Mouse (Mus musculus) left cerebral cortex, adult 8-10 months (tissue): ENCODE measurements around the gene Galnt13. TPM values are rescaled to one million over a fixed set of nuclear protein-coding genes. Genes with fewer than 3 reads are reported as not detected.
"Not testable (repeated sequence)": the region's sequence is repeated elsewhere in the genome, so short reads cannot be mapped to it uniquely, and the experiment has no call there.

ENCODE experiments used
- DNase-seq, 2 experiments: peaks; one replicate each; pipeline ENCODE4 v3.0.0; 2022; ENCODE audit warnings: low spot score in 2 of 2
- total RNA-seq, 4 experiments: library from RNA; stranded (reverse); gene quantifications; 2 replicates each; pipeline ENCODE4 v1.2.4; 2022

Galnt13 gene
- 10 to 100 TPM; 43.2 to 51.5 (median 49.1) TPM for total RNA-seq

DNA sequence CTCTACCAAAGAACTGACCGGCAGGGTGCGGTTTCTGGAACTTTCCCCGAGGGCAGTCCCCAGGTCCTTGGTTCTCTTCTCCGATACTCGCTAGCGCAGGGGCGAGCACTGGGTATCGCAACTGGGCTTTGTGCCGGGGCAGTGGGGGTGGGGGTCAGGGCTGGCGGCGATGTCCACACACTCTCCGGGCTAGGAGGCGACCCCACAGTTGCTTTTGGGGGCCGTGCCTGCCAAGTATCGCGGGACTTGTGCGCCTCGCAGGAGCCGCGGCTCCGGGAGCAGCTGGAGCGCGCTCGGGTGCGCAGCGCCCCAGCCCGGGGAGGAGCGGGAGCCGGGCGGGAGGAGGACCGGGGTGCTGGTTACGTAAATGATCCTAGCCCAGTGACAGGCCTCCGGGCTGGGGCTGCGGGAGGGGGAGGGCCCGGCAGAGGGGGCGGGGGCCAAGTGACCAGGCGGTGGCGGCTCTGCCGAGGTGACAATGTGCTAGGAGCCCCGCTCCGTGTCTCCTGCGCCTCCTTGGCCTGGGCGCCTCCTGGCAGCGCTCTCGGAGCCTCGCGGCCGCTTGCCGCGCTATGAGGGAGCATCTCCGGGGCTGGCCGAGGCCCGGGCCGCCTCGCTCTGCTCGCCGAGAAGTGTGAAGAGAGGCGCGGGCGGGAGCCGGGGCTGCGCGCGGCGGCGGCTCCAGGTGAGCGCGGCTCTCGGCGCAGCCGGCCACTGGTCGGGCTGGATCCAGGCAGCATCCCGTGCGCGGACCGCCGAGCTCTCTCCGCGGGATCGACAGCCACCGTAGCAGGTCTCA, at the start of gene Galnt13:
TSS of gene Galnt13 (plus strand) at position 381 of the 799 bp plus-strand sequence.
- DNase-seq: peak; percentile 58 to 73

DNA sequence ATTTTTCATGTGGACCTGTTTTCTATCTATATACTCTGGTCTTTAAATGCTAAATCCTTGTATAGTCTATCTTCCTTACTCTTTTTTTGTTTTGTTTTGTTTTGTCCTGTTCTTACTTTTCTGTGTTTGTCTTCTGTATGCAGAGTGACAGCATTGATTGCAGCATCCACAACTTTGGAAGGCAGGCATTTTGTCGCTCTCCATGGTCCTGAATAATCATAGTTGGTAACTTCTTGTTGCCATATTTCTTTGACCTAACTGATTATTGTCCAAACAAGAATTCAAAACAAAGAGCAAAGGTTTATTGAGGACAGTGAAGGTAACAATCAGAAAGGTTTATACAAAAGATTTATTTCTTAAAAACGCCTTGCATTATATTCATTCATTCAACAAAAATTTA, 5.1 kb upstream of the Galnt13 start:
- no peak for DNase-seq

DNA sequence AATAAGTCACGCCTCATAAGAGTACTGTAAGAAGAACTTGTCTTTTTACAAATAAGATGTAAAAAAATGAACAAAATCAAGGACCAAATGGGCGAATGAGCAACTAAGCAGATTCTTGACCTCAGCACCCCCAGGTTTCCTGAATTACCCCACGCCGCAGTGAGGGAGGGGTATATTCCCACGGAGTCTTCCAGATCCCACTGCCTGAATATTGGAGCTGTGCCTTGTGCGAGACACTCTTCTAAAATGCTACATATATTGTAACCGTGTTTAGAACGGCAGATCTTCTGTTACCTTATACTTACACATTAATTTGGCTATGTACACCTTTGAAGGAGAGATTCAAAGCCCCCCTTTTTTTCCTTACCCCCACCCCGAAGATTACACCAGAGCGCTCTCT, 737 bp upstream of the Galnt13 start:
- DNase-seq: no peak

DNA sequence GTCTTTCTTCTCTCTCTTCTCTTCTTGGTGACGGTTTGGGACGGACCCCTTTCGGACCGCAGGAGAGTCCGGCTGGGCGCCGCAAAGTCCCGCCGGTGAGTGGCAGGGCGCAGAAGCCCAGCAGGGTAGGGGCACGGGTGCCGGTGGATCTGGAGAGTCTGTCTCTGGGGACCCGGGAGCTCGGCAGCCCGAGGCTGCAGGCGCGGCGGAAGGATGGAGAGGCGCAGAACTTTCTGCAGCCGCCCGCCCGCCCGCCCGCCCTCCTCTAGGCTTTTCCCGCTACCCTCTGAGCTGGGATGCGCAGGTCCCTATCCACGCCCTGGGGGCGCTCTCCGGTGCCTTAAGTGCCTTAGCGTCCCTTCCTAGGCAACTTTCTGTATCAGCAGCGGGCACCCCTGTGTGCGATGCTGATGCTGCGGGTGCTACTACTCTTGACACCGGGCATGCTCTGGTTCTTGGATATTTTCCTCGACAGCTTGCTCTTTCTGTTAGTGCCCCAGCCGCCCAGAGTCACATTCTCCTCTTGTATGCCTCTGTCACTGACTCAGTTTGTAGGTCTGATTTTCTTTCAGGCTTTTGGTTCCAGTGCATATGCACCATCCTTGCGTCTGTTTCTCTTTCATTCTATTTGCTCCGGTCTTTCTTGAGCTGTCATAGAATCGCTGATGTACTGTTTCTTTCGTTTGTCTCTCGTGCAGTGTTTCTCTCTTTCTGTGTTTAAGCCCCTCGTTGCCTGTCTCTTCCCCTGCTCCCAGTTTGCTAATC, 801 bp downstream of the Galnt13 start:
- peak; percentile 27 to 36 for DNase-seq

DNA sequence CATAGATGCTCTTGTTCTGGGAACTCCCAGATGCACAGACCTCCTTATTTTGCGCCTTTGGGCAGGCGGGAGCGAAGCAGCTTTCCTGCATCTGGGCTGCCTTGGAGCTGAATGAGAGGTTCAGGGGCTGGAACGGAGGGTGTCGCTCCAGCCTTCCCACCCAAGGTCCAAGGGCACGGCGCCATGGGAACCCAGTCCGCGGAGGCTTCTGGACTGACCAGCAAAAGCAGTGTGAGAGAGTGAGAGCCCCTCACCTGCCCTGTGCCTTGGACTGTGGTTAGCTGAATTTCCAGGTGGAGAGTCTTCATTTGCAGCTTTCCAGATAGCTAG, 1.3 kb downstream of the Galnt13 start:
- DNase-seq: no peak

DNA sequence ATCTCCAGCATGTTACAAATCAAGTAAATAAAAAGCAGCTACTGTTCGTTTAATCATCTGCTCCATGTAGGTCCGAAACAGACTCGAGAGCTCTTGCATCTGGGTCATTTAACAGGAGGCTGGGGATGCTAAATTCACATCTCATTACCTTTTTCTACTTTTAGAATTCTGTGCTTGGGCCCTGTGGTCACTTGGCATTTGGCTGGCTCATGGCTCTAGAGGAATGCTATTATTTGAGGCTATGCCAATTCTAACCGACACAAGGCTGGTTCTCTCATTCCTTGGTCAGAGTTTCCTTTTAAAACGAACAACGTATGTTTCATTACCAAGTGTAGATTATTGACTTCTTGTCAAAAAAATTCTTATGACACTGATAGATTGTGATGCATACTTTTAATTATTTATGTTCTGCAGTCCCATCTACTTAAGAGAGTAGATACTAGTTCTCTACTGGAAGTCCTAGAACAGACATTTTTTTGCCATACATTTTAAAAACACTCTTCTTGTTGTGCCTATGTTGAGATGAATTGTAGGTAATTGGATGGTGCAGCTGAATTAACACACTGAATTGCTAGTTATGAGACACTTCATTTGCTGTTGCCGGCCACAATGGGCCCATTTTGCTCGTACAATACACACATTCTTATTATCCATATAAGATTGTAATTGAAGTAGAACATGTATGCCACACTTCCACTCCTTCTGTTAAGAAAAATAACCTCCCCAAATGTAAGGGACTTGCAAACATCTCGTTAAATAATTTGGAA, 6.8 kb downstream of the Galnt13 start:
- no peak for DNase-seq

DNA sequence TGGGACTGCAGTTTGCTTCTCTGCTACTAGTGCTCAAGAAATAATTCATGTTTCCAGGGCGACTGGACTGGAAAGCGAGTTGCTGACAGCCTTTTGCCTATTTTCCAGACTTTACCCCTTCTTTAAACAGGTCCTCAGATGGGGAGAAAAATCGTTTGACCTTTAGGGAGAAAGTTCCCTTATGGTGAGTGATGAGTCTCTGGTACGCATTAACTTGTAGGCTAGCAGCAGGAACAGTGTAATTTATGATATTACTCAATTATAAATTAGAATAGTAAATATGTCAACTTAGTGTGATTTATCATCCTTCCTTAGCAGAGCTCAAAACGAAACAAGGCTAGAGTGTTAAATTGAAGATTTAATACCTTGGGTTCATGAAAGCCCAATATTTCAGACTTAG, 47.3 kb downstream of the Galnt13 start:
- DNase-seq: no peak

DNA sequence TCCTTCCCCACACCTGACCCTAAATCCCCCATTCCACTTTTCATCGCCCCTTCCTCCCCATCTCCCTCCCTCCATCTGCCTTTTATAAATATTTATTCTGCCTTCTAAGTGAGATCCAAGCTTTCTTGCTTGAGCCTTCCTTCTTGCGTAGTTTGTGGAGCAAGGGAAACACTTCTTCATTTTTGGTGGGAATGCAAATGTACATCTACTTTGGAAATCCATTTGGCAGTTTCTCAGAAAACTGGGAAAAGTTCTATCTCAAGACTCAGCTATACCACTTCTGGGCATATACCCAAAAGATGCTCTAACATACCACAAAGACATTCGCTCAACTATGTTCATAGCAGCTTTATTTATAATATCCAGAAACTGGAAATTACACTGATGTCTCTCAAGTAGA, 86.9 kb downstream of the Galnt13 start:
- DNase-seq: no peak

DNA sequence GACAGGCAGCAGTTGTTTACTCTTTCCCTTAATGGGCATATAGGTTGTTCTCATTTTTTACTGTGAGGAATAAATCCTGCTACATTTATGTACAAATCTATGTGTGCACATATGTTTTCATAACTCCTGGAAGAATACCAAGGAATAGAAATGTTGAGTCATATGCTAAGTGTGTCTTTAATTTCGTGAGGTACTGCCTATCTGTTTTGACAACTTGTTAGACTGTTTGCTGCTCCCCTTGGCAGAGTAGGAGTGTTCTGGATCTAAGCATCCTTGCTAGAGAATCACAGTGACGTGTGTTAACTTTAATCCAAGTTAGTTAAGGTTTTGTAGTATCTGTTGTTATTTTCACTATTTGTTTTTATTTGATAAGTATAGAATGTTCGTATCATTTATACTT, 91.0 kb downstream of the Galnt13 start:
- no peak for DNase-seq

DNA sequence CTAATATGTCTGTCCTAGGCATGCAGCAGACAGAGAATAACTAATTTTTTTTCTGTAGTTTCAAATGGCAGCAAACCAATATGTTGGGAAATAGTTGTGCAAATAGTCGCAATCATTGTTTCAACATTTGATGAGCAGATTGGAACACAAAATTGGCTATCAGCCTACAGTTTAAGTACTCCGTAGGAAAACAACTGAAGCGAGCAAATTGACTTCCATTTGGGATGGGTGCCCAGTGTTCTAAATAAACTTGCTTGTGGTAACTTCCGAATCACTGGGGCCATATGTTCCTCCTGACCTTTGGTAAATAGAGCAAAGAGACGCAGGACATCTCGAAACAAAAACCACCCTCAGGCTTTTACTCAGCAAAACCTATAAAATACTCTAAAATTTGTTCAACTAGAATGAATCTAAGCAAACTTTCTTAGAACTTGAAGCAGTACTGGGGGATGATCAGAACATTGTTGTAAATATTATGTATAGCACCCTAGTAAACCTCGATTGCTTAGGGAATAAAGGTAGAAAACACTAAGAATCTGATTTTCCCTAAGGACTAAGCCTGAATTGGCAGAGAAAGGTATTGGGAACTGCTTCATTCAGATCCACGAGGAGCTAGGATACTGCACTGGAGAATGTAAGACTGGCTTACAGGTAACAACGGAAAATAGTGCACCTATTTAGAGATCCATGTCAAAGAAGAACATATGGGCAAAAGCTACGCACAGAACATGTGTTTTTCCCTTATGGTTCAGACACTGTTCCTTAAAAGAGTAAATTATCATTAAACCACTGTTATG, 122.4 kb downstream of the Galnt13 start:
- no peak for DNase-seq

DNA sequence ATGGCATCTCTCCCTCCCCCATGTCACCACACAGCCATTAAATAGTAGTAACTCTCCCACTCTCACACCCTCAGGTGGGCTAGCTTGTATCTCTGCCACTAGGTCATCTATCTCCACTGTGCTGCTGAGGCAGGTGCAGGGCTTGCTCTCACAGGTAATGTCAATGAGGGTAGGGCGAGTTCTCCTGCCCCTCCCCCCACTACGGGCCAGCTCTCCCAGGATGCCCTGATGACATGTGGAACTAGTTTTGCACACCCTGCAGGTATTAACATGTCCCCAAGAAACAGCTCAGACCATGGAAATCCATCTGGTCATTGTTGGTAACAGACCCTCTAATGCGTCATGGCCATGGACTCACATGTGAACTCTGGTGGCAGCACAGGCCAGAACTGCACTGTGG, 129.0 kb downstream of the Galnt13 start:
- DNase-seq: no peak

DNA sequence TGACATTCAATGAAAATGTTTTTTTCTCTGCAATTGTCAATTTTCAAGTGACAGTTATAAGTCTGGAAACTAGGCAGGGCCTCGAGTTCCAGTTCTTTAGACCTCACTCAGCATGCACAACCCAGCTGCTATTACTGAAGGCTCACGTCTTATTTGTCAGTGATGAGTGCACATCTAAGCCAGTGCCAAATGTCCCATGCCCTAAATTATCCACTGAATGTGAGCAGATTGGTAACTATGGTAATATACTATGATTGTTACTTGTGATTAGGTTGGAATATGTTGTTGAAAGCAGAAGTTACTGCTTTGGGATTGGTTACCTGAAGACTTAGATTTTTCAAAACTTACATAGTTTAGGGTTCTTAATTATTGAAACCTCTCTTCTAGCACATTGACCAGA, 131.1 kb downstream of the Galnt13 start:
- DNase-seq: no peak

DNA sequence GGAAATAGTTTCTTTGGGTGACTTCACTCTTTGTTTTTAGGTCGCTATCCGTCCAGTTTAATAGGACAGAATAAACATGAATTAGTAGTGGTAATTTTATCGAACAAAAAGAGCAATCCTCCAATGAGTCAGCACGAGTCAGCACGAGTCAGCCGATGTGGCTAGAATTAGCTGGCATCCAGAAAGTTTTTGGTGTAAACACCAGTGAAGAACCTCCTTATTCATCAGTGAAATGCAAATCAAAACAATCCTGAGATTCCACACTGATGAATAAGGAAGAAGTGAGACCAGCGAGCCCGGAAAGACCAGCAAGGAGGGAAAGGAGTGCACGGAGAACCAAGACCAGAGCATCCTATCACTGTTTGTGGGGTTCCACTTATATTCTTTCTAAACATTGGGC, 131.5 kb downstream of the Galnt13 start:
- DNase-seq: no peak

DNA sequence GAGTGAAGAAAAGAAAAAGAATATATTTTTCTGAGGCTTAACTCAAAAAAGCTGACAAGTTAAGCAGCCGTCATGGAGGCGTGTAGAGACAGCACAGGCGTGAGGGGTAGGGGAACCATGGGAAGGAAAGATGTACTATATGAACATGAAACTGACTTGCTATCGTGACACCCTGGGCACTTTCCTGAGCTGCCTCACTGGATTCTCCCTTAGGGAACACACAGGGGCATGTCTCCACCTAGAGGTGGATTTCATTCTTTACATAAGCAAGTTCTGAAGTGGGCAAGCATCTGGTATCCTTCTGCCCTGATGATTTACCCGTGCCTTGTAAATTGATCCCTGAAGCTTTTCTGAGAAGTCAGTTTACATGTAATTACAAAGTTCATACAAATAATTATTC, 277.7 kb downstream of the Galnt13 start:
- DNase-seq: not testable (repeated sequence)

DNA sequence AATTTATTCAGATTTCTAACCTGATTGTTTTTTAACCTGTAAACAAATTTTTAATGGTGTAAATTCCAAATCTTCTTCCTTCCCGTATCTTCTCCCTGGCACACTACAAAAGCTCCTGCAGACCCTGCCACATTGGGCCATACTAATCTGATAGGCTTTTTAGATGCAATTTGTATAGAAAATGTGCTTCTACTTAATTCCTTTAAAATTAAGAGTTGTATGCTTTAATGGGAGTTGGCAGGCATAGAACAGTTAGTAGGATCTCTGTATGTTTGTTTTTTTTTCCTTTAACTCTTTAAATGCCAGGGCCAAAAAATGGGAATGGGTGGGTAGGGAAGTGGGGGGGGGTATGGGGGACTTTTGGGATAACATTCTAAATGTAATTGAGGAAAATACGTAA, 315.1 kb downstream of the Galnt13 start:
- no peak for DNase-seq

DNA sequence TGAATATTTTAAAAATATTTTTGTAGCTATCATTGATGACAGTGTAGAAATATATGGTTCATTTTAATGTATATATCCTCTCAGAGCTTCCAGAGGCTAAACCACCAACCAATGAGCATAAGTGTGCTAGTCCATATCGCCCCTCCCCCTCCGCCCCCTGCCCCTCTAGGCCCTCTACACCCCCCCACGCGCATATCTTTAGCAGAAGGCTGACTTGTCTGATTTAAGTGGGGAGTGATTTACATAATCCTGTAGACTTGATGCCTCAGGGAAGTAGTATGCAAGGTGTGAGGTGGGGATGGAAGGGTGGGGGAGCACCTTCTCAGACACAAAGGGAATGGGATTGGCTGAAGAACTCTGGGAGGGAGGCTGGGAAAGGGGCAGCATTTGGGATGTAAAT, 323.7 kb downstream of the Galnt13 start:
- no peak for DNase-seq

DNA sequence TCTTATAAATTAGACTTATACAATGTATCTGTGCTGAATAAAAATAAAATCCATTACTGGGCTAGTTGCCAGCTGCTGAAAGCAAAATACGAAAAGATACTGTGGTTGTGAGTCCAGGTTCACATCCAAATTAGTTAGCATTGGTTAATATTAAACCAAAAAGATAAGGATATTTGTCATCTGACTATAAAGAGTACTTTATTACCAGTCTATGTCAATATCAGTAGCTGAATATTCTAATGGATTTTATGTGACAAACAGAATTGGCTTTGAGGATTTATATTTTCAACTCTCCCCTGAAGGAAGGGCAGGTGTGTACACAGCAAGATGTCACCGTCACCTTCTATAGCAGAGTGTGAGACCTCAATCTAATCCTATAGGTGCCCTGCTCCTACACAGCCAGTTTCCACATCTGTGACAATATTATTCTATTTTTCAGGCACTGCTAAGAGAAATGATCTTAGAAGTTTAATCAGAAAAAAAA, 342.7 kb downstream of the Galnt13 start:
- no peak for DNase-seq

DNA sequence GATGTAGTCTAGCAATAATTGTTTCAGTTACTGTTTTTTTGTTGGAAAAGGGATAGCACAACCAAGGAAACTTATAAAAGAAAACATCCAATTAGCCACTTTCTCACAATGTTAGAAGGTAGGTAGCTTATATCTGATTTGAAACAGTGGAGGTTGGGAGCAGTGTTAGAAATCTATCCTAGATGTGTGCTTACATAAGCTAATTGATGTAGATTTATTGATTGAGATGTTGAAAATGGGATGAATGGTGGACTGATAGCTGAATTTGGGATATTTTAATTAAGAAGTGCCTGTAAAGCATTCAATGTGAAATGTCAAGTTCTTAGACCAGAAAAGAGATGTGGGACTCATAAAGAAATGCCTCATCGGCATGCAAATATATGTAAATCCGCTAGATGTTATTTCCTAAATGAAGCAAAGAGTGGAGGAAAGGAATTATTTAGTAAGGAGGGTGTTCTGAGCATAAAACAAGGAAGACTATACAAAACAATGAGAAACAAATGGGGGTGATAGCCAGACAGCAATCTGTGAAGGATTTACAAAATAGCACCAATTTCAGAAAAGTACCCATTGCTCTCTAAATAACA, 377.6 kb downstream of the Galnt13 start:
- no peak for DNase-seq

DNA sequence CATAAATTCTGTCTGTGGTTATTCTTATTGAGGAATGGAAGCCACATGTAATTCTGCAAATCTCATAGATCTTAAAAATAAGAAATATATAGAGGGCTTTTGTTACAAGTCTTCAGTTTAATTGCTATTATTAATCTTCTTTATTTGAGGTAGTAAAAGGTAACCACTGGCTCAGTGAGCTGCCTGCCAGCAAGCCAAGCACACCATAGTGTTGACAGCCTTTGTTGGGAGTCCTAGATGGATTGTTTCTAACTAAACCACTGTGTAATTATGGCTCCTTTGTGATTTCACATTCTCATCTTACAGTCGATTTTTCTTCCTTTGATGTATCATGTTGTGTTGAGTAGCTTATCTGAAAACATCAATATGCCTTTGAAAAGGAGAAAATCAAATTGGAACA, 405.1 kb downstream of the Galnt13 start:
- DNase-seq: no peak

DNA sequence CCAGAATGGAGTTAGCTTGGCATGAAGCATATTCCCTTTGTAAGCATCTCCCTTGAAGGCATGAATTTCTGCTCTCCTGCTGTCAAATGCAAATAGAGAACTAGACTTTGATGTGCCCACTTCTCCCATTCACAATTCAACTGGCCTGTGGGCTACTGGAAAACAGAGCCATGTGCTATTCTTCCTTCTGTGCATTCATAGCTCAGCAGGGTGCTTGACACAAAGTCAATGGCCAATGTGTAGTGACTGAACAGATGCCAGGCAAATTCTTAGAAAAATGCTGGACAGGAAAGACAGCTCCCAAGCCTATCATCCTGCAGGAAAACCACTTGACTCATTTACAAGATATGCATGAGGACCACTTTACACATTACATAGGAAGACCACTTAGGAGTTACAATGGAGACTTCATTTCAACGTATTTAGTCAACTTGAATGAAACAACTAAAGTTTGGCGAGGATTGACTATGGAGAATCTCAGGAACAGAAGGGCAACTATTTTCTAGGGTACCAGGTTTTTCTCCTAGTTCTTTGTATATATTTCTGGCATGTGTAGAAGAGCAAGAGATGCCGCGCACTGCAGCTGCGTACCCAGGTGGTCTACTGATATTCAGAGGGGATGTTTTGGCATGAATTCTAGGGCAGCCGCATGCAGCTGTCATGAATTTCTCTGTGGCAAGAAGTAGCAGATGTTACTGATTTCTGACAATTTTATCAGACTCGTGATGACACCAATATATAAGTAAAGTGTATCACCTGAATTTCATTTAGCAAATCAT, 470.4 kb downstream of the Galnt13 start:
- DNase-seq: no peak
